Mouse (Mus musculus) heart, embryonic 16.5 days (tissue): Measurements from ENCODE around the gene Tmem82. TPM values are rescaled to one million over a fixed set of nuclear protein-coding genes. Genes with fewer than 3 reads are reported as not detected.

Source experiments
- ATAC-seq: fragments of 200-750 bp; cut with Nextera tagmentation; replicated peaks from 2 replicates; pipeline ENCODE4 v1.8.0; 2017; ENCODE audit warnings: moderate number of reproducible peaks; ENCODE audit not compliant: insufficient read depth, low FRiP score; ENCODE audit errors: extremely low read depth
- H3K27ac ChIP-seq: fragments of 300-500 bp; sonication (generic); 2 replicates; pipeline ENCODE4 v1.5.1; 2014; ENCODE audit warnings: mild to moderate bottlenecking, low read length, control low read depth, moderate library complexity
- H3K27me3 ChIP-seq: fragments of 300-500 bp; sonication (generic); 2 replicates; pipeline ENCODE4 v1.6.1; 2014; ENCODE audit warnings: low read length, mixed read lengths; ENCODE audit not compliant: control insufficient read depth, insufficient read depth
- H3K36me3 ChIP-seq: fragments of 300-500 bp; sonication (generic); 2 replicates; pipeline ENCODE4 v1.6.1; 2014; ENCODE audit not compliant: control insufficient read depth, insufficient read depth
- H3K4me1 ChIP-seq: fragments of 300-500 bp; sonication (generic); 2 replicates; pipeline ENCODE4 v1.6.1; 2014; ENCODE audit warnings: low read length, mixed read lengths; ENCODE audit not compliant: control insufficient read depth, insufficient read depth
- H3K4me2 ChIP-seq: fragments of 300-500 bp; sonication (generic); 2 replicates; pipeline ENCODE4 v1.6.1; 2014; ENCODE audit warnings: low read depth, mild to moderate bottlenecking, control low read depth, low read length
- H3K4me3 ChIP-seq: fragments of 300-500 bp; sonication (generic); 2 replicates; pipeline ENCODE4 v1.5.1; 2014; ENCODE audit warnings: mild to moderate bottlenecking, control low read depth, low read length
- H3K9ac ChIP-seq: fragments of 300-500 bp; sonication (generic); 2 replicates; pipeline ENCODE4 v1.6.1; 2014; ENCODE audit warnings: low read length, control low read depth
- H3K9me3 ChIP-seq: fragments of 300-500 bp; sonication (generic); replicated peaks from 2 replicates; pipeline ENCODE4 v1.6.1; 2016; ENCODE audit warnings: low read length; ENCODE audit not compliant: control insufficient read depth
- WGBS: fragments of 180-500 bp; shearing (Covaris S2); extraction: QIAGEN DNeasy Blood & Tissue Kit; methylation state at CpG from one replicate; pipeline ENCODE4 v1.1.7; 2014; 5-methylcytosine and 5-hydroxymethylcytosine counted together
- polyA plus RNA-seq: library from polyadenylated mRNA; unstranded; fragments of >200 nt; fragmentation: Nextera tagmentation; extraction: Ambion mirVana; gene quantifications from 2 replicates; pipeline ENCODE4 v1.2.1, GENCODE M21; 2015

Tmem82 gene
- polyA plus RNA-seq, 1 experiment from 2014 or later: 1.1 TPM

- Histone ChIP-seq H3K4me3 (no peak within 1 kb of the TSS), H3K27ac (no peak within 1 kb of the TSS; the same call in 1 of the 2 replicates), H3K4me1 (peaks cover 28% of the 10 kb centered on the region), H3K4me2 (no peak within 1 kb of the TSS), H3K9ac (no peak within 1 kb of the TSS), H3K9me3 (no peaks in the 10 kb centered on the region), H3K36me3 (no peaks in the 10 kb centered on the region), H3K27me3 (no peaks in the 10 kb centered on the region)
- no peak for ATAC-seq
- 71% methylated on average over 11 of the region's 11 CpGs for WGBS
Measured at GRCm38 (mm10) chr4:141605861-141606260, 12.6 kb downstream of the Tmem82 start, which contains the start of gene Fblim1. TSS of gene Fblim1 (minus strand) at chr4:141606096.

- no peak for ATAC-seq
- Histone ChIP-seq H3K9me3 (no peaks in the 10 kb centered on the region), H3K9ac (no peak overlapping the region), H3K4me1 (peaks cover 32% of the 10 kb centered on the region), H3K4me2 (no peak overlapping the region), H3K27me3 (no peaks in the 10 kb centered on the region), H3K4me3 (no peak overlapping the region), H3K27ac (no peak overlapping the region), H3K36me3 (no peaks in the 10 kb centered on the region)
- 90% methylated on average over 5 of the region's 5 CpGs for WGBS
Measured at GRCm38 (mm10) chr4:141605421-141605820, 13.0 kb downstream of the Tmem82 start.

- no peaks in the 10 kb centered on the region for H3K36me3 ChIP-seq
- H3K4me2 ChIP-seq: no peak overlapping the region
- no peak overlapping the region for H3K4me3 ChIP-seq
- H3K4me1 ChIP-seq: peaks cover 39% of the 10 kb centered on the region
- no peaks in the 10 kb centered on the region; the same call in 1 of the 2 replicates for H3K27me3 ChIP-seq
- ATAC-seq: no peak
- 0 out of 2 replicates have a peak overlapping the region, but pooled peaks have one; percentile 4 for H3K9ac ChIP-seq
- H3K9me3 ChIP-seq: no peaks in the 10 kb centered on the region
- 27% methylated on average over 8 of the region's 8 CpGs for WGBS
- peak overlapping the region; percentile 57 for H3K27ac ChIP-seq
Measured at GRCm38 (mm10) chr4:141604493-141604892, 13.9 kb downstream of the Tmem82 start.

GRCm38 (mm10) chr4:141603921-141604320 is 14.5 kb downstream of the Tmem82 start:
- WGBS: 59% methylated on average over 4 of the region's 4 CpGs
- H3K4me1 ChIP-seq: peaks cover 39% of the 10 kb centered on the region
- no peak overlapping the region for H3K9ac ChIP-seq
- H3K4me2 ChIP-seq: no peak overlapping the region
- no peaks in the 10 kb centered on the region; the same call in 1 of the 2 replicates for H3K27me3 ChIP-seq
- no peak overlapping the region for H3K4me3 ChIP-seq
- H3K27ac ChIP-seq: no peak overlapping the region
- H3K36me3 ChIP-seq: no peaks in the 10 kb centered on the region
- H3K9me3 ChIP-seq: no peaks in the 10 kb centered on the region
- ATAC-seq: no peak

- H3K36me3 ChIP-seq: no peaks in the 10 kb centered on the region
- peaks cover 39% of the 10 kb centered on the region for H3K4me1 ChIP-seq
- no peaks in the 10 kb centered on the region for H3K9me3 ChIP-seq
- ATAC-seq: peak; percentile 14; the same call in 1 of the 2 replicates
- H3K4me2 ChIP-seq: no peak overlapping the region
- peak overlapping the region; percentile 62 for H3K27ac ChIP-seq
- no peaks in the 10 kb centered on the region; the same call in 1 of the 2 replicates for H3K27me3 ChIP-seq
- H3K9ac ChIP-seq: no peak overlapping the region
- H3K4me3 ChIP-seq: no peak overlapping the region
- 66% methylated on average over 11 of the region's 11 CpGs for WGBS
Measured at GRCm38 (mm10) chr4:141602523-141603223, 15.8 kb downstream of the Tmem82 start.

GRCm38 (mm10) chr4:141601148-141601862 is 17.1 kb downstream of the Tmem82 start:
- no peak overlapping the region for H3K9ac ChIP-seq
- ATAC-seq: no peak
- H3K27ac ChIP-seq: no peak overlapping the region; the same call in 1 of the 2 replicates
- no peaks in the 10 kb centered on the region; the same call in 1 of the 2 replicates for H3K27me3 ChIP-seq
- peaks cover 46% of the 10 kb centered on the region for H3K4me1 ChIP-seq
- WGBS: 67% methylated on average over 12 of the region's 12 CpGs
- no peaks in the 10 kb centered on the region for H3K36me3 ChIP-seq
- no peaks in the 10 kb centered on the region for H3K9me3 ChIP-seq
- H3K4me2 ChIP-seq: no peak overlapping the region
- H3K4me3 ChIP-seq: no peak overlapping the region

GRCm38 (mm10) chr4:141600364-141600763 is 18.1 kb downstream of the Tmem82 start:
- Histone ChIP-seq H3K36me3 (no peaks in the 10 kb centered on the region), H3K4me3 (no peak overlapping the region), H3K4me1 (peaks cover 46% of the 10 kb centered on the region), H3K9ac (peak overlapping the region; percentile 10; the same call in 1 of the 2 replicates), H3K27ac (peak overlapping the region; percentile 69), H3K27me3 (no peaks in the 10 kb centered on the region; the same call in 1 of the 2 replicates), H3K4me2 (peak overlapping the region; percentile 85; the same call in 1 of the 2 replicates), H3K9me3 (no peaks in the 10 kb centered on the region)
- WGBS: 39% methylated on average over 6 of the region's 6 CpGs
- ATAC-seq: no peak

GRCm38 (mm10) chr4:141599251-141600141 is 18.9 kb downstream of the Tmem82 start:
- Histone ChIP-seq H3K27me3 (no peaks in the 10 kb centered on the region; the same call in 1 of the 2 replicates), H3K9ac (peak overlapping the region; percentile 86), H3K4me3 (peak overlapping the region; percentile 75), H3K9me3 (no peaks in the 10 kb centered on the region), H3K27ac (peak overlapping the region; percentile 69), H3K36me3 (peaks cover 7% of the 10 kb centered on the region), H3K4me1 (peaks cover 43% of the 10 kb centered on the region), H3K4me2 (peak overlapping the region; percentile 85)
- ATAC-seq: no peak; the same call in 1 of the 2 replicates
- under 1% methylated on average over 49 of the region's 57 CpGs for WGBS
